Mouse (Mus musculus) small intestine, adult 2 months (tissue): ENCODE measurements around the gene Whrn.

Experiments
- CTCF ChIP-seq: fragments of 200-500 bp; IDR thresholded peaks from 2 replicates; pipeline ENCODE4 v1.5.1; 2012; ENCODE audit warnings: low read depth, mild to moderate bottlenecking, control low read depth, inconsistent platforms, low read length, moderate library complexity, mixed read lengths; ENCODE audit not compliant: insufficient replicate concordance, insufficient read length; ENCODE audit errors: extremely low read depth
- POLR2A ChIP-seq: fragments of 200-500 bp; IDR thresholded peaks from 2 replicates; pipeline ENCODE4 v1.6.1; 2012; ENCODE audit warnings: low read depth, mild to moderate bottlenecking, control low read depth, inconsistent platforms, low read length, moderate library complexity

DNA sequence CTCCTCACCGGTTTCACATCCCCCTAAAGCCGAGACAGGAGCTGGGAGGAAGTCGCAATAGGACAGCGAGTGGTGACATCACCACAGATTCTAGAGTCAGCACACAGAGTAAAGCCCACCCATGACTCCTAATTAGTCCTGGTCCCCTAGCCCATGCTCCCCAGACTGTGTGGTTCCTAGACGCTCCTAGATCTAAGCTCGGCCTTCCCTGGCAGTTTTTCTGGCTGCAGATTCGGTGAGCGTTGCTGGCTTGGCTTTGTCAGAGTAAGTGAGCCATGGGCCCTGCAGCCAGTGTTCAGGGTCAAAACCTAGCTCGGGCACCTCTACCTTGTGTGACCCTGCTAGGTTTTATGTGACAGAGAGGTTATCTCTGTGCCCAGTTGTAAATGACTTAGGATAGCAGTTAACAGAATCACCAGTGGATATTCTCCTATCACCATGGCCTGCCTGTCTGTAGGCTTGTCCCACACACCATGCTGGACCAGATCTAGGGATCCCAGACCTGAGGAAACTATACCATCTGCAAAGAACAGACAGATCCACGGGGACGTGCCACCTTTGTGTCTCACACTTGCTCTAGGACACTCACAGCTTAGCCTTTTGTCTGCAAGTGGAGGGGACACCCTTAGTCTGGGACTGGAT is 105.8 kb downstream of the Whrn start:
- no peak for TF ChIP-seq CTCF
- TF ChIP-seq POLR2A = no peak
